Mouse (Mus musculus): Measurements from ENCODE around the gene AL607142.1.

The AL607142.1 gene

DNA sequence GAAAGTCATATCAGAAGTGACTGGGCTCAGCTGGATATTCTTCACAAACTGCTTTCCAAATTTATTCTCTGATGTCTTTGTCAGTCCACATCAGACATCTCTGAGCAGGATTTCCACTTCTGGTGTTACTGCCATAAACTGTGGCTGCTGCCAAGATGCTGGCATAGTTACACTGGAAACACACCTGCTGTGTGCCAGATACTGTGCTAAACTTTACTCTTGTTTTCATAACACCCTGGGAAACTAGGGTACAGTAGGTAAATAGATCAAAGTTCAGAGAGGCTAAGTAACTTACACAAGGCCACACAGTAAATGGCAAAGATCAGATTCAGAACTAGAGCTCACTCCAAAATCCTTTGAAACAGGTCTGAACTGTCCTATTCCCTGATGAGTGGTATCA, 36.4 kb downstream of the AL607142.1 start:
- DNase-seq (ENCODE audit: low spot score in 2 of 2) = no peak

DNA sequence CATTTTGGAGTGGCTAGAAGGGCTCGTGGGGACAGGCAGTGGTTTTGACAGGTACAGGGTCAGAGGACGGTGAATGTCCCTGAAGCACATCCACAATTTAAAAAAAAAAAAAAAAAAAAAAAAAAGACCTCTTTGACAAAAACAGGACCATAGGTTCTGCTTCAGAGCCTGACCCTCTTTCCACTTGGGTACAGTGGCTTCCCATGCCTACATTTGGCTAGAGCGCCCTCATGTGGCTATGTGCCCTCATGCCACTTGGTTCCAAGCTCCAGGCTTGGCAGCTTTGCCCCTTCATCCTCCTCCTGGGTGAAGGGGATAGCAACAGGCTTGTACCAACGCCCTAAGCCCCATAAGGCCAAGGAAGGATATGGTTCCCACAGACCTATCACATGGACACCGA, 39.8 kb downstream of the AL607142.1 start:
- peak in 1 of 2 experiments; percentile 78 for DNase-seq (ENCODE audit: low spot score in 2 of 2)

- no peak for DNase-seq (ENCODE audit: low spot score in 2 of 2)
Measured at GRCm38 (mm10) chr4:120106362-120106761, 41.6 kb downstream of the AL607142.1 start.

- DNase-seq (ENCODE audit: low spot score in 2 of 2) = no peak
Measured at GRCm38 (mm10) chr4:120107787-120108186, 43.0 kb downstream of the AL607142.1 start.

GRCm38 (mm10) chr4:120115516-120115915, 50.7 kb downstream of the AL607142.1 start:
- DNase-seq (ENCODE audit: low spot score in 2 of 2) = no peak

DNA sequence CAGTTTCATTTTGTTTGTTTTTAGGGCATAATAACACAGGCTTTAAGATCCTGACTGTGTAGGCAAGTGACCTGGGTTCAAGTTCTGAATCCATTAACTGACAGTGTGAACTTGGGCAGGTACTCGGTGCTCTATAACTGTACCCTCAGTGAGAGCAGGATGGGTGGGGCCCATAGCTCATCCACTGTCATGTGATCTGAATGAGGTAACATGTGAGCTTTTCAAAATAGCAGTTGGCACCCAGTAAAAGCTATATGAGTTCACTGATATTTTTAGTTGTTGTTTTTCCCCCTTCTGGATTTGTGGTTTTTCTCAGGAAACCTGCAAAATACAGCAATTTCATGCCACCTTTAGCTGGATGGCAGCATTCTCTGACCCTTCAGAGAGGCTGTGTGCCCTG, 51.5 kb downstream of the AL607142.1 start:
- DNase-seq (ENCODE audit: low spot score in 2 of 2) = no peak

GRCm38 (mm10) chr4:120120276-120120675, 55.5 kb downstream of the AL607142.1 start:
- peak in 1 of 2 experiments; percentile 66 for DNase-seq (ENCODE audit: low spot score in 2 of 2)

DNA sequence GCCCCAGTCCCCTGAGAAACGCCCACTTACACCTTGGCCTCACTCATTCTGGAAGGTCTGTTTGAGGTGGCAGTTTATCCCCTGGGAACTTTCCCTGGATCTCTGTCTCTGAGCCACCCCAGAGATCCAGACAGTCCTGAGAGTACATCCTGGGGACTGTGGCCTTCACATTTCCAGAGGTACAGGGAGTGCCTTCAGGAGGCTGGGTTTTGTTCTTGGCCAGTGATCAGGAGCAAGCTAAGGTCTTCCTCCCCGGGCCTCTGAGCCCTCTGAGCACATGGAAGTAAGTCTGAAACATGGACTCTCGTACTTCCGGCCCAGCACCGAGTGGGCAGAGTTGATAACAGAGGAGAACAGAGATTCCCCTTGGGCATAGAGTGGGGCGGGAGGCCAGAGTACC, 59.9 kb downstream of the AL607142.1 start:
- DNase-seq (ENCODE audit: low spot score in 2 of 2) = no peak

- DNase-seq (ENCODE audit: low spot score in 2 of 2) = peak in 1 of 2 experiments; percentile 59
Measured at GRCm38 (mm10) chr4:120126047-120126446, 61.3 kb downstream of the AL607142.1 start.

GRCm38 (mm10) chr4:120127333-120127732, 62.5 kb downstream of the AL607142.1 start:
- no peak for DNase-seq (ENCODE audit: low spot score in 2 of 2)

GRCm38 (mm10) chr4:120128033-120128432, 63.2 kb downstream of the AL607142.1 start:
- no peak for DNase-seq (ENCODE audit: low spot score in 2 of 2)

DNA sequence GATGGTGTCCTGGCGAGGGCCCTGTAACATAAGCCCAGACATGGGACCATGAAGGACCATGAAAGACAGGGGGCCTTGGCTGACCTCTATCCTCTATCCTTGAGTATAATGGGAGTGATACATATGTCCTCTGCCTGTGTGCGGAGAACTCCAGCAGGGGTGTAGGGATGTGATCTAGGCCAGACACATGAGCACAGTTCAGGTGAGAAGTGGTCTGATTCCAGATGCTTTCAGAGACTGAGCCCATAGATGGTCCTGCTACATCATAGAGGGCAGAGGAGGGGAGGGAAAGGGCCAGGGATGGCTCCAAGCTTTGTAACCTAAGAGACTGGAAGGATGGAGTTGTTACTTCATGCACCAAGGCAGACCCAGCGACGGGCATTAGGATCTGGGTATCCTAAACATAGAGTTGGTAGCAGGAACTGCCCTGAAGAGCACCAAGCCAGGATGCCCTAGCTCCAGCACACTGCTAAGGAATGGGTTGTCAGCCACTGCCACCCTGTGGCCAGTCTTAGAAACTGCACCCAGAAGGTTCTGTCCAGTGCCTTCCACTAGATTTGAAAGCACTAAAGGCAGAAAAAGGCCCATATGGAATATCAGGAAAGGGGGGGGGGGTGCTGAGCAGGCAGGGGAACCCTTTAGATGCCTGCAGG, 64.6 kb downstream of the AL607142.1 start:
- peak; percentile 76 to 81 for DNase-seq (ENCODE audit: low spot score in 2 of 2)

DNA sequence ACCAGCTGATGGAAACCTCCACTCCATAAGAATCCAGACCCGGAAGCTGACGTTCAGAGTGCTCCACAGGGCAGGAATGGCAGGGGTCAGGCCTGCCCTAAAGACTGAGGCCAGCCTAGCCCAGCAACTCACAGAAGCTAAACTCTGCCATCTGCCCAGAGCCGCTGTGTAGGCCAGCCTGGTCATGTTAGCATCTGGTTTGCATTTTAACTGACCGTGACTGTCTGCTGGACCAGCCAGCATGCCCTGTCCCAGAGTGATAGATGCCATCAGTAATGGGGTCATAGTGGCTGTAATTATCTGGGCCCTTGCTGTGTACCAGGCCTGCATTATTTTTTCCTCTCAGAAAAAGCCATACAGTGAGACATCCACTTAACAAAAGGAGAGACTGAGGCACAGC, 66.1 kb downstream of the AL607142.1 start:
- no peak for DNase-seq (ENCODE audit: low spot score in 2 of 2)

DNA sequence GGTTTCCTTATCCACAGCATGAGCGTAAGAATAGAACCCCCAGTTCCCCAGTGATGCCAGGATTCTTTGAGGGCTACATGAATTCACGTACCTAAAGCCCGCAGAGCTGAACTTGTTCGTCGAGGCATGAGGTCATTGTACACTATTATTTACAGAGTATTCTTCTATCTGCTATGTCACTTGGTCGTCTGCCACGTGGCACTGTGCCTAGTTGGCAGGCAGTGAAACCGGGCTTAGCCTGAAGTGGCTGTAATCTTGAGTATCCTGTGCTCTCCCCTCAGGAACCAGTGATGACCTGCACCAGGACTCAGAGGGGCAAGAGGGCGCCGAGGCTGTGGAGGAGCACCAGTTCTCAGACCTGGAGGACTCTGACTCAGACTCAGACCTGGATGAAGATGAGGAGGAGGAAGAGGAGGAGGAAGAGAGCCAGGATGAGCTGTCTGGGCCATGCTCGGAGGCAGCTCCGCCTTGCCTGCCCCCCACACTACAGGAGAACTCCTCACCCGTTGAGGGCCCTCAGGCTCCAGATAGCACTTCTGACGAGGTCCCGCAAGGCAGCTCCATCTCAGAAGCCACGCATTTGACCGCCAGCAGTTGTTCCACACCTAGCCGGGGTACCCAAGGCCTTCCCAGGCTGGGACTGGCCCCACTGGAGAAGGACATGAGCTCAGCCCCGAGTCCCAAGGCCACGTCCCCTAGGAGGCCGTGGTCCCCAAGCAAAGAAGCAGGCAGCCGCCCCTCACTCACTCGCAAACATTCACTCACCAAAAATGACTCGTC, 66.8 kb downstream of the AL607142.1 start:
- DNase-seq (ENCODE audit: low spot score in 2 of 2) = no peak

- no peak for DNase-seq (ENCODE audit: low spot score in 2 of 2)
Measured at GRCm38 (mm10) chr4:120134223-120134622, 69.4 kb downstream of the AL607142.1 start.

DNA sequence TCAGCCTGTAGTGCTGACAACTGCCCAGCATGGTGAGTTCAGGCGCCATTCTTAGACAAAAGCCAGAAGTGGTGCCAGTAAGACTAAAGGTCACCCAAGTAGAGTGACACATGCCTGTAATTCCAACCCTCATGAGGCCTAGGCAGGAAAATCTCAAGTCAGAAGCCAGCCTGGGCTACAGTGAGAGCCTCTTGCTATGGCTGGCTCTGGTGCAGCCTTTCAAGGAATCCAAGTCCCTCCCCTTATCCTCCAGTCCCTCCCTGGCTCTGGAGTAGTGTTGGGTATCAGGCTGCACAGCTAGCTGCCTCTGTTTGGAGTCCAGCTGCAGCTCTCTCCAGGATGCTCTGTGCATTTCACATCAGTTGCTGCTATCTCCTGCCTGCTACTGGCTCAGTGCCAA, 77.0 kb downstream of the AL607142.1 start:
- no peak for DNase-seq (ENCODE audit: low spot score in 2 of 2)

GRCm38 (mm10) chr4:120142905-120143304, 78.1 kb downstream of the AL607142.1 start:
- DNase-seq (ENCODE audit: low spot score in 2 of 2) = no peak
